Mouse (Mus musculus) spleen, adult 2 months (tissue): ENCODE measurements around the gene Aloxe3.

Experiments used
- CTCF ChIP-seq: fragments of 200-500 bp; IDR thresholded peaks from 2 replicates; pipeline ENCODE4 v1.5.1; 2011; ENCODE audit warnings: mild to moderate bottlenecking, inconsistent platforms; ENCODE audit not compliant: insufficient read depth, insufficient read length, insufficient replicate concordance; ENCODE audit errors: extremely low read depth
- POLR2A ChIP-seq: fragments of 200-500 bp; IDR thresholded peaks from 2 replicates; pipeline ENCODE4 v1.6.1; 2011; ENCODE audit warnings: low read depth, low read length, inconsistent platforms

DNA sequence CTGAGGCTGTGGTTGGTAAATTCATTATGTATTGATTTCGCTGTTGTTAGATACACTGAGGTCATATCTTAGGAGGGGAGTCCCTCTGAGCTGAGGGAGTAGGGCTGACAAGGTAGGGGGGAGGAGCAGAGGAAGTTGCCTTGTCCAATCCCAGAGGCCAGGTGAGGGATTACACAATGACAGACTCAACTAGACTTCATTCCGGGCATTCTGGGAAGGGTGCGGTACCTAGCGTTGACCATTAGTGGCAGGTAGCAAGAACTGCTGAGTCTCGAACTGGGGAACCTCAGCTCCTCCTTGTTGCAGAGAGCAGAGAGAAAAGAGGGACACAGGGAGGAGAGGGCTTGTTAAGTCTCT is 7.8 kb downstream of the Aloxe3 start:
- TF ChIP-seq POLR2A, result no peak
- no peak for TF ChIP-seq CTCF
